Mouse (Mus musculus) cortical plate, adult 2 months (tissue): ENCODE data around the gene Stpg1. TPM values are rescaled to one million over a fixed set of nuclear protein-coding genes. Genes with fewer than 3 reads are reported as not detected.

Source experiments
- H3K27ac ChIP-seq: fragments of 200-500 bp; 2 replicates; pipeline ENCODE4 v1.5.1; 2012; ENCODE audit warnings: low read length, control low read depth, inconsistent platforms; ENCODE audit not compliant: insufficient read depth
- H3K4me1 ChIP-seq: fragments of 200-500 bp; 2 replicates; pipeline ENCODE4 v1.6.1; 2011; ENCODE audit warnings: low read length; ENCODE audit not compliant: control insufficient read depth, insufficient read depth
- H3K4me3 ChIP-seq: fragments of 200-500 bp; 2 replicates; pipeline ENCODE4 v1.5.1; 2011; ENCODE audit warnings: mild to moderate bottlenecking, low read length, control low read depth; ENCODE audit not compliant: insufficient read depth
- CTCF ChIP-seq: fragments of 200-500 bp; IDR thresholded peaks from 2 replicates; pipeline ENCODE4 v1.5.1; 2011; ENCODE audit warnings: mild to moderate bottlenecking, control low read depth, low read length; ENCODE audit not compliant: insufficient read depth; ENCODE audit errors: extremely low read depth
- POLR2A ChIP-seq: fragments of 200-500 bp; IDR thresholded peaks from 2 replicates; pipeline ENCODE4 v1.6.1; 2011; ENCODE audit warnings: mild to moderate bottlenecking, low read length, control low read depth; ENCODE audit not compliant: insufficient read depth; ENCODE audit errors: extremely low read depth
- polyA plus RNA-seq: library from polyadenylated mRNA; depleted of rRNA; stranded (reverse); fragments of >200 nt; gene quantifications from 2 replicates; pipeline ENCODE4 v1.2.3, GENCODE M21; 2012

Gene Stpg1
- polyA plus RNA-seq, 1 experiment = 0.96 TPM

DNA sequence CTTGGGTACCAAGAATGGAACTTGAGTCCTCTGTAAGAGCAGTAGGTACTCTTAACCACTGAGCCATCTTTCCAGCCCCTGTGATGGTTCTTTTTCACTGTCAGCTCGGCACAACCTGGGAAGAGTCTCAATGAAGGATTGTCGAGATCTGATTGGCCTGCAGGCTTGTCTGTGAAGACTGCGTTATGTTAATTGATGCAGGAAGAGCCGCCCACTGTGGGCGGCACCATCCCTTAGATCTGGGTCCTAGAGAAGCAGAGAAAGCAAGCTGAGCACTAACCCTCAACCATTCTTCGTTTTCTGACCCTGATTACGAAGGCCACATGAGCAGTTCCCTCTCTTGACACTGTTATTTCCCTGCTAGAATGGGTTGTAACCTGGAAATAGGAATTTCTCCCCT lies 5.3 kb upstream of the Stpg1 start:
- Histone ChIP-seq H3K4me1 (no peaks in the 10 kb centered on the region; the same call in 1 of the 2 replicates), H3K27ac (no peak overlapping the region), H3K4me3 (no peak overlapping the region)
- TF ChIP-seq POLR2A (no peak), CTCF (no peak)

- H3K4me1 ChIP-seq = no peaks in the 10 kb centered on the region; the same call in 1 of the 2 replicates
- no peak overlapping the region for H3K27ac ChIP-seq
- no peak for TF ChIP-seq POLR2A
- TF ChIP-seq CTCF = no peak
- peak overlapping the region; percentile 46 for H3K4me3 ChIP-seq
These were observed 1.3 kb upstream of the Stpg1 start for GRCm38 (mm10) chr4:135493271-135493670.

DNA sequence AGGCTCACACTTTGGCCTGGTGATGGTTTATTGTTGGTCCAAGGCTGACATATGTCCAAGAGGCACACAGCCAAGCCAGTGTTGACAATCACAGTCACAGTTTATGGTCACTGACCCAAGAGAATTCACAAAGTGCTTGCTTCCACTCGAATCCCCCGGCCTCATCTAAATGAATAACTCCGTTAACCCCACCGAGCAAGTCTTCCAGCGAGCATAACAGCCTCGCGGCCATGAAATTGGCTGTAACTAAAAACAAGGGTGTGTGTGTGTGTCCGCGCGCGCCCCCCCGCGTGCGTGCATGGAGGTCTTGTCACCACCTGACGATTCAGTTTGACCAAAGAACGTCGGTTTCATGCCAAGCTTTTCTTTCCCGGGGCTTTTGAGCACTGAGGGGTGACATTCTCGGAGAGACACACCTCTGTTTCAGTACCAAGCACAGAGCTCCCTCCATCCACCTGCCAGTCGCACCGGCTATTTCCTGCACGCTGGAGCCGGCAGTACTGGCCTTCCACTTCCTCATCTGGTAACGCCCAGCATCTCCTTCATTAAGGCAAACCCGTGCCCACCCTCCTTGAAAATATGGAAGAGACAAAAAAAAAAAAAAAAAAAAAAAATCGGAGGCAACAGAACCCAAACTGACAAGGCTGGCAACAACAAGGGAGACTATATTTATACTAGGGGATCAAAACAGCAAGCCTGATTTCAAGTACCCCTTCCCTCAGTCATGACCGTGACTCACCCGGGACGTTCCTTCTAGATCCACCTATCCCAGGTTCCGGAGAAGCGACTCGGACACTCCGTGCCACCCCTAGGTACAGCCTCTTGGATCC lies 684 bp upstream of the Stpg1 start:
- H3K27ac ChIP-seq = no peak overlapping the region
- H3K4me1 ChIP-seq = no peaks in the 10 kb centered on the region
- peak; percentile 50; the same call in 1 of the 2 replicates for TF ChIP-seq POLR2A
- no peak for TF ChIP-seq CTCF
- peak overlapping the region; percentile 46 for H3K4me3 ChIP-seq

GRCm38 (mm10) chr4:135495397-135495791 lies 804 bp downstream of the Stpg1 start:
- Histone ChIP-seq H3K27ac (no peak overlapping the region), H3K4me1 (no peaks in the 10 kb centered on the region), H3K4me3 (peak overlapping the region; percentile 46)
- TF ChIP-seq POLR2A = no peak
- no peak for TF ChIP-seq CTCF

DNA sequence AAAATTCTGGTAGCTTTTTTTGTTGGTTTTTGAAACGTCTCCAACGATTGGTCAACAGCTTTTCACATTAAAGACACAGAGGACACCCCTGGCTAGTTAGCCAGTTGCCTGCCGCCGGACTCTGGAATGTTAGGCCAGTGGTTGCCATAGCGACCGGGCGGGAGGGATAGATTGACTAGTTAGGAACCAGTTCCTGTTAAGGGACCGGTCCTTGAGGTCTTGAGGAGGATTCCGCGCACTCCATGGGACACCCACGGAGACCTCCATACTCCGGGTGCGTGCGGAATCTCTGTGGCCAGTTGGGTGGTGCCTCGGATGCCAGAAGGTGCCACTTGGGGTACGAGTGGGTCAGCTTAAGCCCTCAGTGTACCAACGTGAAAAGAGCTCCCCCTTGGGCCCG lies 1.2 kb downstream of the Stpg1 start:
- TF ChIP-seq CTCF = no peak
- no peak for TF ChIP-seq POLR2A
- Histone ChIP-seq H3K27ac (no peak overlapping the region), H3K4me3 (peak overlapping the region; percentile 46; the same call in 1 of the 2 replicates), H3K4me1 (no peaks in the 10 kb centered on the region)

DNA sequence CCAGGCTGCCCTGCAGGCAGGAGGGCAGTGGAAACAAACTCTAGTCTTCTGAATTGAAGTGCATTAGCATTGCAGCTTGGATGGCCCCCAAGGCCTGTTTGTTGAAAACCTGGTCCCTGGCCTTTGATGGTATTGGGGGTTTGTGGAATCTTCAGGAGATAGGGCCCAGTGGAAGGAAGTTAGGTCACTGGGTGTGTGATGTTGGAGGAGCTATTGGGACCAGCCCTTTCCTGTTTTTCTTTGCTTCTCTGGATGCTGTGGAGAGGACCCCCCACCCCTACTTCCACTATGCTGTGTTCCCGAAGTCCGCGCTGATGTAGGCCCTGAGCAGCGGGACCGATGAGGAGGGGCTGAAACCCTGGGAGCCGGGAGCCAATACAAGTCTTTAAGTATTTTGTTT lies 3.5 kb downstream of the Stpg1 start:
- Histone ChIP-seq H3K27ac (no peak overlapping the region), H3K4me1 (no peaks in the 10 kb centered on the region), H3K4me3 (no peak overlapping the region)
- TF ChIP-seq CTCF (no peak), POLR2A (no peak)

- H3K4me3 ChIP-seq = no peak overlapping the region
- H3K4me1 ChIP-seq = no peaks in the 10 kb centered on the region
- H3K27ac ChIP-seq = no peak overlapping the region
- TF ChIP-seq CTCF = no peak
- TF ChIP-seq POLR2A = no peak
These were observed 5.2 kb downstream of the Stpg1 start for GRCm38 (mm10) chr4:135499831-135500230.

DNA sequence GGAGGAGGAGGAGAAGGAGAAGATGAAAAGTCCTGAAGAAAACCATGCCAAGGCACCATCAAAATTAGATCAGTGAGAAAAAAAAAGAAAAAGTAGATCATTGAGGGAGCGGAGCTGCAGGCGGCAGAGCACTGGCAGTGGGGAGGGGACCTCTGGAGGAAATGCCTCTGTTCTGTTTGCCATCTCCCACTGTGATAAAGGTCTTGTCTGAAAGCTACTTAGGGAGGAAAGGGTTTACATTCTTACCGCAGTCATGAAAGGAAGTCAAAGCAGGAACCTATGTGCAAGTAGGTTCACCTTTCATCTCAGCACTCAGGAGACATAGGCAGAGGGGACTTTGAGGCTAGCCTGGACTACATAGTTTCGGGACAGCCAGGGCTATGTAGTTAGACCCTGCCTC lies 7.0 kb downstream of the Stpg1 start:
- no peak for TF ChIP-seq POLR2A
- TF ChIP-seq CTCF = no peak

GRCm38 (mm10) chr4:135505794-135506193 lies 11.2 kb downstream of the Stpg1 start:
- Histone ChIP-seq H3K27ac (no peak overlapping the region), H3K4me3 (no peak overlapping the region), H3K4me1 (no peaks in the 10 kb centered on the region)
- TF ChIP-seq POLR2A (no peak), CTCF (no peak)

More for the DNA sequence above, 7.0 kb downstream of the Stpg1 start:
- no peak overlapping the region for H3K4me3 ChIP-seq
- no peak overlapping the region for H3K27ac ChIP-seq
- no peaks in the 10 kb centered on the region for H3K4me1 ChIP-seq

GRCm38 (mm10) chr4:135507547-135508350 lies 13.2 kb downstream of the Stpg1 start:
- Histone ChIP-seq H3K27ac (no peak overlapping the region), H3K4me1 (no peaks in the 10 kb centered on the region), H3K4me3 (peak overlapping the region; percentile 12; the same call in 1 of the 2 replicates)
- TF ChIP-seq POLR2A = peak; percentile 57; the same call in 1 of the 2 replicates
- TF ChIP-seq CTCF = peak; percentile 54
